Mouse (Mus musculus) hindbrain, postnatal 0 days (tissue): ENCODE results near the gene Tmed6. TPM values are rescaled to one million over a fixed set of nuclear protein-coding genes. Genes with fewer than 3 reads are reported as not detected.
"Not testable (repeated sequence)": the region's sequence is repeated elsewhere in the genome, so short reads cannot be mapped to it uniquely, and the experiment has no call there.

Experiments
- ATAC-seq: fragments of 200-750 bp; cut with Nextera tagmentation; 2 replicates; pipeline ENCODE4 v1.8.0; 2017; ENCODE audit warnings: mild to moderate bottlenecking, moderate TSS enrichment, moderate library complexity
- DNase-seq: peaks from one replicate; pipeline ENCODE4 v3.0.0-alpha.2; 2015; ENCODE audit warnings: low spot score
- H3K27ac ChIP-seq: fragments of 300-500 bp; sonication (generic); 2 replicates; pipeline ENCODE4 v1.5.1; 2014; ENCODE audit warnings: mild to moderate bottlenecking
- H3K27me3 ChIP-seq: fragments of 300-500 bp; sonication (generic); 2 replicates; pipeline ENCODE4 v1.6.1; 2014; ENCODE audit warnings: low read length, mixed read lengths; ENCODE audit not compliant: insufficient read depth
- H3K36me3 ChIP-seq: fragments of 300-500 bp; sonication (generic); 2 replicates; pipeline ENCODE4 v1.6.1; 2014; ENCODE audit warnings: low read length, mixed read lengths; ENCODE audit not compliant: insufficient read depth
- H3K4me1 ChIP-seq: fragments of 300-500 bp; sonication (generic); 2 replicates; pipeline ENCODE4 v1.6.1; 2014; ENCODE audit warnings: antibody characterized with exemption, low read length, mixed read lengths; ENCODE audit not compliant: insufficient read depth
- H3K4me2 ChIP-seq: fragments of 300-500 bp; sonication (generic); 2 replicates; pipeline ENCODE4 v1.6.1; 2014; ENCODE audit warnings: low read depth, mild to moderate bottlenecking, low read length, moderate library complexity, mixed read lengths
- H3K4me3 ChIP-seq: fragments of 300-500 bp; sonication (generic); 2 replicates; pipeline ENCODE4 v1.5.1; 2014; ENCODE audit warnings: low read length
- H3K9ac ChIP-seq: fragments of 300-500 bp; sonication (generic); replicated peaks from 2 replicates; pipeline ENCODE4 v1.6.1; 2014; ENCODE audit warnings: mild to moderate bottlenecking, low read length, moderate library complexity, mixed read lengths
- H3K9me3 ChIP-seq: fragments of 300-500 bp; sonication (generic); 2 replicates; pipeline ENCODE4 v1.6.1; 2016; ENCODE audit warnings: low read length, mixed read lengths
- CTCF ChIP-seq: IDR thresholded peaks from 2 replicates; pipeline ENCODE4 v1.5.1; 2016; ENCODE audit warnings: antibody characterized with exemption, control low read depth, low read depth
- WGBS: fragments of 180-500 bp; shearing (Covaris S2); extraction: QIAGEN DNeasy Blood & Tissue Kit; methylation state at CpG from one replicate; pipeline ENCODE4 v1.1.7; 2014; 5-methylcytosine and 5-hydroxymethylcytosine counted together
- polyA plus RNA-seq: library from polyadenylated mRNA; unstranded; fragments of >200 nt; fragmentation: Nextera tagmentation; extraction: Ambion mirVana; gene quantifications from 2 replicates; pipeline ENCODE4 v1.2.1, GENCODE M21; 2015
- total RNA-seq: library from RNA; depleted of rRNA; stranded (reverse); fragments of >200 nt; gene quantifications from 2 replicates; pipeline ENCODE4 v1.2.3, GENCODE M21; 2014

Gene Tmed6
- total and polyA plus RNA-seq, 2 experiments from 2014 or later, result not detected

DNA sequence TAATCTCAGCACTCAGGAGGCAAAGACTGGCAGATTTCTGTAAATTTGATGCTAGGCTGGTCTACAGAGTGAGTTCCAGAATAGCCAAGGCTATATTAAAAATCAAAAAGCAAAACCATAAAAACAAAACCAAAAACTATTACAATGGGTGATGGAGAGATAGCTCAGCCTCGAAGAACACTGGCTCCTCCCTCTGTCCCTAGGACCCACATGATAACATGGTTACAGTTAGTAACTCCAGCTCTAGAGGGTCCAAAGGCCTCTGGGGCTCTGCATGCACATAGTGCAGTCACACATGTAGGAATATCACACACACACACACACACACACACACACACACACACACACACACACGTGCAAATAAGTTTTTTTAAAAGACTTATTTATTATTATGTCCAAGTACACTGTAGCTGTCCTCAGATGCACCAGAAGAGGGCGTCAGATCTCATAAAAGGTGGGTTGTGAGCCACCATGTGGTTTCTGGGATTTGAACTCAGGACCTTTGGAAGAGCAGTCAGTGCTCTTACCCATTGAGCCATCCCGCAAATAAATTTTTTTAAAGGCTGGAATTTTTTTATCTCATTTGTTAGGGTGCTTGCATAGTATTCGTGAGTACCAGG lies 44.5 kb upstream of the Tmed6 start:
- Histone ChIP-seq H3K4me2 (no peak overlapping the region), H3K9me3 (no peaks in the 10 kb centered on the region), H3K9ac (no peak overlapping the region), H3K4me3 (no peak overlapping the region), H3K27me3 (no peaks in the 10 kb centered on the region), H3K36me3 (no peaks in the 10 kb centered on the region), H3K27ac (no peak overlapping the region), H3K4me1 (no peaks in the 10 kb centered on the region)
- no peak for DNase-seq
- TF ChIP-seq CTCF, result no peak
- 84% methylated on average over 5 of the region's 5 CpGs for WGBS
- ATAC-seq, result no peak

DNA sequence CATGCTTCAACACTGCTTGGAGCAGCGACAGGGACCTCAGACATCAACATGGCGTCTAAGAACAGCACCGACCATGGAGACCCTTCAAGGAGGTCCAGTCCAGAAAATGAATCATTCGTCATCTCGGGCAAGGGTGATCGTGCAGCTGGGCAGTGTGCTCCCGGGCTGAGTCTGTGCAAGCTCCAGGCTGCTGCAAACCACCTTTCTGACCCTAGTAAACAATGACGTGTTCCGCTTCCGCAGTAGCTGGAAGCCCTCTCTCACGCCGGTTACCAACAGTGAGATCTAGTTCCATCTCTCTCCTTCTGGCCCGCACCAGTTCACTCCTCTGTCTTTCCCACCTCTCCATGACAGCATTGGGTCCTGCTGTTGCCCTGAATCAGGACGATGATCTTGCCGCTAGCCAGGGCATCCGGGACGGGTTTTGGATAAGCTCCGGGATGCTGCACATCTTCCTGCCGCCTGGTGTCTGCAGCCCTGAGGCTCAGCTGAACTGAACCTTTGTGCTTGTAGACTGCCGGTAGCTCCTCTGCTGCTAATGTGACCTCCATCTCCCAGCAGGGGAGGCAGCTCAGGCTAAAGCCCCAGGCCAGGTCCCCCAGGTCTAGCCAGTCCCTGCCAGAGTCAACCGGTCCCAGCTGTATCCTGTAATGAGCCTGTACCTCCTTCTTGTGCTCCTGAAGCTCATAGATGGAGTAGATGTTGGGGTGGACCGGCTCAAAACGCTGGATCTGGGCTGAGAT lies 43.7 kb upstream of the Tmed6 start:
- TF ChIP-seq CTCF, result 0 out of 2 replicates have a peak, but pooled peaks have one; percentile 2
- no peak overlapping the region for H3K27ac ChIP-seq
- H3K27me3 ChIP-seq, result no peaks in the 10 kb centered on the region
- H3K4me2 ChIP-seq, result no peak overlapping the region
- no peaks in the 10 kb centered on the region for H3K36me3 ChIP-seq
- H3K4me3 ChIP-seq, result no peak overlapping the region
- no peaks in the 10 kb centered on the region for H3K9me3 ChIP-seq
- H3K9ac ChIP-seq, result no peak overlapping the region
- WGBS, result 63% methylated on average over 23 of the region's 23 CpGs
- no peaks in the 10 kb centered on the region for H3K4me1 ChIP-seq
- no peak for ATAC-seq
- DNase-seq, result no peak

- not testable (repeated sequence) for H3K27ac ChIP-seq, H3K36me3 ChIP-seq, H3K4me1 ChIP-seq, H3K4me3 ChIP-seq, DNase-seq, H3K4me2 ChIP-seq, H3K9me3 ChIP-seq, ATAC-seq, H3K27me3 ChIP-seq, H3K9ac ChIP-seq
- WGBS, result 95% methylated on average over 5 of the region's 5 CpGs
Measured at GRCm38 (mm10) chr8:107108089-107108488, 42.6 kb upstream of the Tmed6 start.

DNA sequence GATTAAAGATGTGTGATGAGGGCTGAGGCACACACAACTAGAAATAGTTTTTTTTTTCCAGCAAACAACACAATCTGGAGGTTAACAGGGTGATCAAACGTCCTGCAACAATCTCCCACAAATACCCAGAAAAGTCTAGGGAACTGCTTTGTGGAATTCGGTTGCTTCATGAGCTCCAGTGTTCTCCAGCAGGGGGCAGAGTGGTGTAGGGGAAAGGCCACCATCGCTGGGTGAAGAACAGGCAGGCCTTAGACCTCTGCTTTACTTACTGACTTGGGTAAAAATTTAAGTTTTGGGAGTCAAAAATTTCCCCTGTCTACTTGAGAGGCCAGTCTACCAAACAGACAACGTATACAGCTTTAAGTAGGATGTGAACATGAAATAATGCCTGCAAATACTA lies 39.1 kb upstream of the Tmed6 start:
- no peaks in the 10 kb centered on the region for H3K9me3 ChIP-seq
- WGBS, result 8% methylated on average over 4 of the region's 4 CpGs
- no peak overlapping the region for H3K4me3 ChIP-seq
- no peak overlapping the region for H3K4me2 ChIP-seq
- H3K36me3 ChIP-seq, result no peaks in the 10 kb centered on the region
- H3K27me3 ChIP-seq, result no peaks in the 10 kb centered on the region
- DNase-seq (peak; percentile 82), ATAC-seq (no peak)
- TF ChIP-seq CTCF, result peak; percentile 89
- no peak overlapping the region for H3K9ac ChIP-seq
- H3K4me1 ChIP-seq, result no peaks in the 10 kb centered on the region
- H3K27ac ChIP-seq, result no peak overlapping the region

DNA sequence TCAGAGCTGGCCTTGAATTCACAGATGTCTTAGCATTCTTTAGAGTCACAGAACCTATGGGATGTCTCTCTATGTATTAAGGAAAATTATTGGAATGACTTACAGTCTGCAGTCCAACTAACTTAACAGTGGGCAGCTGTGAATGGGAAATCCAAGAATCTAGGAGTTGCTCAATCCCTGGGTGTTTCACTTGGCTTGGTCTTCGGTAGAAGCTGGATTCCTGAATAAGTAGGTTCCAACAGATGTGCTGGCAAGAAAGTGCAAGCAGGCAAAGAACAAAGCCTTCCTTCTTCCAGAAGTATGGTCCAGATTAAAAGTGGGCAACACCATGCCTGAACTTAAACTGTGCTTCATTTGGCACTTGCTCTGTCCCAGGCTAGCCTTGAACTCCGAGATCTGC lies 35.2 kb upstream of the Tmed6 start:
- Histone ChIP-seq H3K4me2 (no peak overlapping the region), H3K4me3 (no peak overlapping the region), H3K9ac (no peak overlapping the region), H3K27me3 (no peaks in the 10 kb centered on the region), H3K36me3 (no peaks in the 10 kb centered on the region), H3K4me1 (no peaks in the 10 kb centered on the region), H3K9me3 (no peaks in the 10 kb centered on the region), H3K27ac (no peak overlapping the region)
- DNase-seq (no peak), ATAC-seq (no peak)
- 79% methylated on average over 2 of the region's 2 CpGs for WGBS
- TF ChIP-seq CTCF, result no peak

DNA sequence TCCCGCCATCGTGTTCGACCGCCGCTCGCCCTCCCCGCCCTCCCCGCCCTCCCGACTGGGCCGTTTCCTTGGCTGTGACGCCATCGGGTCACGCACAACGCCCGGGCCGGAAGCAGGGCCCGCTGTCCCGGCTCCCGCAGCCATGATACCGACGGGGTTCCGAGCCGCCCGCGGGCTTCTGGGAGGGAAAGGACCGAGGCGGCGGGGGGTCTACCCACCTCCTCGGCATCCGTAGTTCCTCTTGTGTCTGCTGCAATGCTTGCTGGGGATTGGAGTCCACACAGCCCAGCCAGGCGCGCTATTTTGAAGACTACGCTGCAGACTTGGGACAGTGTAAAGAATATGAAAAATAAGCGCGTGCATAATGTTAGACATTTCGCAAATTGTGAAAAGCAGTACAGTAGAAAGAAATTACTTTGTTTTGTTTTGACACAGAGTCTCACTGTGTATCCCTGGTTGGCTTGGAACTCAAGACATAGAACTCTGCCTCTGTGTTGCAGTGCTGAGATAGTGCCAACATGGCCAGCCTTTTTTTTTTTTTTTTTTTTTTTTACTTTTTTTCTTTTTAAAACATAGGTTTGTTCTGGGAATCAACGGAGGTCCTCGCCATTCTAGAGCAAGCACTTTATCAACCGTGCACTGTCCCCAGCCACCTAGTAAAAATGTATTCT lies 31.1 kb upstream of the Tmed6 start, which contains the start of gene Terf2:
TSS of gene Terf2 (minus strand) at position 182 of the 671 bp plus-strand sequence.
- H3K9me3 ChIP-seq, result no peaks in the 10 kb centered on the region
- peak within 1 kb of the TSS; percentile 93 for H3K27ac ChIP-seq
- no peaks in the 10 kb centered on the region; the same call in 1 of the 2 replicates for H3K36me3 ChIP-seq
- DNase-seq (peak; percentile 97), ATAC-seq (peak; percentile 97)
- peak within 1 kb of the TSS; percentile 75 for H3K9ac ChIP-seq
- peak within 1 kb of the TSS; percentile 66 for H3K4me2 ChIP-seq
- no peaks in the 10 kb centered on the region for H3K27me3 ChIP-seq
- no peak for TF ChIP-seq CTCF
- H3K4me1 ChIP-seq, result peaks cover 3% of the 10 kb centered on the region; the same call in 1 of the 2 replicates
- 3% methylated on average over 39 of the region's 39 CpGs for WGBS
- peak within 1 kb of the TSS; percentile 77 for H3K4me3 ChIP-seq
